Mouse (Mus musculus) activated CD4-positive, CD25-positive, alpha-beta regulatory T cell, adult 4 months (primary cell): ENCODE data around the gene Olfr1288. TPM values are rescaled to one million over a fixed set of nuclear protein-coding genes. Genes with fewer than 3 reads are reported as not detected.

Experiments used
- ATAC-seq: one replicate; pipeline ENCODE4 v1.8.0; 2017
- polyA plus RNA-seq, 2 experiments: library from polyadenylated mRNA; unstranded; fragments of 100-300 nt; shearing (Covaris generic); gene quantifications; one replicate each; pipeline ENCODE4 v1.2.1; 2017

The Olfr1288 gene
- not detected for polyA plus RNA-seq

DNA sequence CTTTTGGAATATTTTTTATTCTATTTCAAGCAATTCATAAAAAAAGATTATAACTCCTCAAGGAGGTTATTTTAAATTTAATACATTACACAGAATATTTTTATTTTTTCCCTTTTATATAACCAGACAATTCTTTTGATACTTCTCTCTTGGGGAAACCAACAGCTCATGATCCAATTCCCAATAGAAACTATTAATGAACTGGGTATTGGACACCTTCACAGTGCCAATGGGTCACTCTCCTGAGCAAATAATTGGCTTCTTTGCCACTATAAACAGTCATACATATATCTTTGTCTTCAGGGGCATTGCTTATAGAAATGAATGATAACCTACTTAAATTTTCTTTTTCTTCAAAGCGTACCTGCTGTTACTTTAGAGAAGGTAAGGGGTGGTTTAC lies at the start of gene Olfr1288:
Olfr1288 (plus strand) TSS at position 301 of the 400 bp plus-strand sequence.
- ATAC-seq: no peak

DNA sequence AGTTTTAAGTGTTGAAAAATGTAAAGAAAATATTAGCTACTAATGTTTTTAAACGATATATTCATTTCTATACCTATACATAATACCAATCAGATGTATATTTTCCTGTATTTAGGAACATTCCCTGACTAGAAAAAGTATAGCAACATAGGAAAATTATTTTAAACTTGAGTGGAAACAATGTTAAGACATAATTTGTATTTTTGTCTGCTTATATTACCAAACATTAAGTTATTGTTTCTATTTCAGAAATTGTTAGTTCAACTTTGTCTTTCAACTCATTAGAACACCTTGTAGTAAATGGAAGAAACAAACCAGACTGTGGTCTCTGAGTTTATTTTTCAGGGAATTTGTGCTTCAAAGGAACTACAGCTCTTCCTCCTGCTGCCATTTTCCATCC lies 25.1 kb upstream of the Olfr1288 start, which contains the start of gene Olfr1287:
Olfr1287 (plus strand) TSS at position 301 of the 400 bp plus-strand sequence.
- ATAC-seq: no peak

DNA sequence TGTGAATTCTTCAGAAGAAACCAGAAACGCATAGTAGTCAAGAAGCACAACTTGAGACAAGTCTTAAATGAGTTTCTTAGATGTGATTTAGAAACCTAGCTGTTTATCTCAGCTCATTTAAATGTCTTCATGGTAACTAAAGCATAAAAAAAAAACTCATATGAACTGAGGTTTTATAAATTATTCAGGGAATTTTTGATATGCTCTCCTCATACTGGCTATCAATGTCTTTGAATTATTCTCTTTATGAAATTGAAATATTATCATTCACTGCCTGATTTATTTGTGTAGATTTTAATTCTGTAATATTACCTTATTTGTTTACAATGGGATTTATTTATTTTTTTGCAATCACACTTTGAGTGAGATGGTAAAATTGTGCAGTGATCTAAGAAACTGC lies 6.6 kb downstream of the Olfr1288 start, which contains the start of gene Olfr1289:
Olfr1289 (plus strand) TSS at position 301 of the 400 bp plus-strand sequence.
- ATAC-seq: no peak

DNA sequence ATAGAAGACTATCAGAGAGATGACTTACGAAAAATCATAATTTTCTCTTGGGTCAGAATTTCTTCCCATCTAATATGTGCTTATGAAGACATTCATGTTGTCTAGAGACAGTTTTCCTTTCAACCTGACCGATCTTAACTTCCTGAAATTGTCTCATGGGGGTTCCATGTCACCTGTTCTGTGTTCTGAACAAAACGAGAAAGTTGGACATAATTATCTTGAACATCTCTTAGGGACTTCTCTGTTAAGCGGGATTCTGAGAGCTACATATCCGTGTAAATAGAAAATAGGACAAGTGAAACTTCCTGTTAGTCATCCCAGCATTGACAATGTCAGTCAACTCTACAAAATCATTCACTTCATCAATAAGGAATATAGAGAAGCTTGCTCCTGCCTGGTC lies 19.8 kb downstream of the Olfr1288 start, which contains the start of gene Olfr1290:
Olfr1290 (minus strand) TSS at position 101 of the 400 bp plus-strand sequence.
- no peak for ATAC-seq

DNA sequence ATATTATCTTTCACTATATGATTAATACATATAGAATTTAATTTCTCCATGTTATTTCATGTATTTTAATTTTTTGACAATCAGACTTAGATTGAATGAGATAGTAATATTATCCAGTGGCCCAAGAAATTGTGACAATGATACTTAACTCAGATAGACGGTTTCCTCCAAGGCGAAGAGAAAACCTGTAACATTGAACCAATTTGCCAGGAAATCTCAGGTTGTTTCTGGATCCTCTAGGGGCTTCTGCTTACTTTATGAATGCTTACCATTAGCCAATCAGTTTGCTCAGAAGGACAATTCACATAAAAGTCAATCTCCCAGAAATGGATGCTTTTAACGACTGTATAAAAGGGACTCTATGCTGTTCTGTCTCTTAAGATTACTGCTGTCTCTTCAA lies 23.0 kb downstream of the Olfr1288 start, which contains the start of gene Olfr1291-ps1:
Olfr1291-ps1 (plus strand) TSS at position 301 of the 400 bp plus-strand sequence.
- ATAC-seq: no peak

DNA sequence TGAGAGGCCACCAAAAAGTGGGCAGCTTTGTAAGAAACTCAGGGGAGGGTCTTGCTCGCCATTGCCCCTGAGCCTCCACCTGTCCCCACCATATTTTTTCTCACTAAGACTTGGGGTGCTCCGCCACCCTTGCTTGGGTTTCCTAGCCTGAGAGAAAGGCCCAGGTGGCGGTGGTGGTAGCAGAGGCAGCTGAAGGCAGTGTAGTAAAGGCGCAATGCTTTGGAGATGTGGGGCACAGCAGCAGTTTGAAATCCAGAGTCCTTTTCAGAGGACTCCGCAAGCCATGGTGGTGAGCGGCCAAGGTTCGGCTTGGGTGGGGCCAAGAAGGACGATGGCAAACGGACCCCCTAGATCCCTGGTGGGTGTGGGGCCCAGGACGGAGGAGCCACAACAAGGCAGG lies 43.5 kb downstream of the Olfr1288 start:
- ATAC-seq: no peak

DNA sequence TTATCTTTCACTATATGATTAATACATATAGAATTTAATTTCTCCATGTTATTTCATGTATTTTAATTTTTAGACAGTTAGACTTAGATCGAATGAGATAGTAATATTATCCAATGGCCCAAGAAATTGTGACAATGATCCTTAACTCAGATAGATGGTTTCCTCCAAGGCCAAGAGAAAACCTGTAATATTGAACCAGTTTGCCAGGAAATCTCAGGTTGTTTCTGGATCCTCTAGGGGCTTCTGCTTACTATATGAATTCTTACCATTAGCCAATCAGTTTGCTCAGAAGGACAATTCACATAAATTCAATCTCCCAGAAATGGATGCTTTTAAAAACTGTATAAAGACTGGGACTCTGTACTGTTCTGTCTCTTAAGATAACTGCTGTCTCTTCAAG lies 51.0 kb downstream of the Olfr1288 start, which contains the start of gene Olfr1293-ps:
Olfr1293-ps (plus strand) TSS at position 301 of the 400 bp plus-strand sequence.
- ATAC-seq: no peak

Other genes with a start within 250 kb of the Olfr1288 start
- gene 4930430A15Rik, start 244.5 kb upstream of the Olfr1288 start, polyA plus RNA-seq: not detected
- not detected for gene Olfr1275, start 238.8 kb upstream of the Olfr1288 start, polyA plus RNA-seq
- not detected for gene Olfr1276, start 219.6 kb upstream of the Olfr1288 start, polyA plus RNA-seq
- not detected for gene Olfr1277, start 200.0 kb upstream of the Olfr1288 start, polyA plus RNA-seq
- gene Olfr1278, start 184.0 kb upstream of the Olfr1288 start, polyA plus RNA-seq: not detected
- gene Olfr1279, start 173.5 kb upstream of the Olfr1288 start, polyA plus RNA-seq: not detected
- not detected for gene Olfr1280, start 160.1 kb upstream of the Olfr1288 start, polyA plus RNA-seq
- gene Olfr1281, start 147.6 kb upstream of the Olfr1288 start, polyA plus RNA-seq: not detected
- not detected for gene Olfr1282, start 138.0 kb upstream of the Olfr1288 start, polyA plus RNA-seq
- gene Olfr1283, start 107.3 kb upstream of the Olfr1288 start, polyA plus RNA-seq: not detected
- gene Olfr1284, start 98.6 kb upstream of the Olfr1288 start, polyA plus RNA-seq: not detected
- not detected for gene Olfr1286, start 51.0 kb upstream of the Olfr1288 start, polyA plus RNA-seq
- gene Olfr1287, start 25.0 kb upstream of the Olfr1288 start, polyA plus RNA-seq: not detected
- not detected for gene Olfr1289, start 6.7 kb downstream of the Olfr1288 start, polyA plus RNA-seq
- not detected for gene Olfr1290, start 19.7 kb downstream of the Olfr1288 start, polyA plus RNA-seq
- under 1 TPM in 1 of 2 experiments, not detected in 1; 0.16 TPM for gene Olfr1291-ps1, start 23.1 kb downstream of the Olfr1288 start, polyA plus RNA-seq
- under 1 TPM in 1 of 2 experiments, not detected in 1; 0.09 TPM for gene Olfr1293-ps, start 51.1 kb downstream of the Olfr1288 start, polyA plus RNA-seq
- gene Olfr1294, start 66.2 kb downstream of the Olfr1288 start, polyA plus RNA-seq: not detected
- not detected for gene Olfr1295, start 95.6 kb downstream of the Olfr1288 start, polyA plus RNA-seq
- gene Olfr1297, start 152.4 kb downstream of the Olfr1288 start, polyA plus RNA-seq: under 1 TPM in 1 of 2 experiments, not detected in 1; 0.11 TPM
- not detected for gene Olfr1298, start 175.1 kb downstream of the Olfr1288 start, polyA plus RNA-seq
- not detected for gene Olfr1299, start 187.3 kb downstream of the Olfr1288 start, polyA plus RNA-seq